Comparison of ENCODE assay signal across 12 mouse cellular contexts in genomic region chr12:112434673-112435294, GRCm38 (mm10). TPM values are rescaled to one million over a fixed set of nuclear protein-coding genes. Genes with fewer than 3 reads are reported as not detected.
A peak's percentile ranks its signal among the peaks of the same experiment; 100 is the strongest.
DNase-seq lines count a peak whose midpoint lies in the region; ATAC-seq lines count a peak whose summit lies in the region.
"Had no signal": no experiment of that assay in that cellular context is flagged by ENCODE, and none has a peak within 500 bp of the region (broad histone marks: within the 10 kb centered on the region; RNA-seq: fewer than 3 reads in every experiment).

No protein-coding gene starts in this region.

- no peak for DNase-seq in neural tube, embryonic 11.5 days (ENCODE audit: low spot score)
- DNase-seq in neural tube, embryonic 10.5 days (ENCODE audit: extremely low spot score, low spot score): no peak
- DNase-seq in testis, postnatal 10 days (ENCODE audit: low spot score): no peak
- DNase-seq in spleen, postnatal 4 days (ENCODE audit: low spot score in 2 of 2): no peak
- DNase-seq in layer of hippocampus, postnatal 25 days (ENCODE audit: extremely low spot score in 1 of 2, low spot score in 1 of 2): no peak
- DNase-seq: heart, postnatal 4 days; kidney, postnatal 36 days had no signal

- 62% methylated on average over 3 of the region's 3 CpGs for WGBS in neural tube, embryonic 11.5 days
- 63% methylated on average over 3 of the region's 3 CpGs for WGBS in forebrain, embryonic 16.5 days
- 32% methylated on average over 3 of the region's 3 CpGs for WGBS in limb, embryonic 12.5 days
- WGBS in stomach, embryonic 16.5 days: 44% methylated on average over 3 of the region's 3 CpGs

- H3K4me3 ChIP-seq in neural tube, embryonic 11.5 days (ENCODE audit: low read depth, low read length): no peak overlapping the region
- no peak overlapping the region for H3K4me3 ChIP-seq in forebrain, embryonic 16.5 days (replicated peaks; ENCODE audit: low read length)
- H3K4me3 ChIP-seq in limb, embryonic 12.5 days (replicated peaks): no peak overlapping the region
- no peak overlapping the region for H3K4me3 ChIP-seq in stomach, embryonic 16.5 days (replicated peaks; ENCODE audit: low read length)
- H3K4me3 ChIP-seq: liver, embryonic 15.5 days; midbrain, embryonic 12.5 days had no signal

- ATAC-seq in neural tube, embryonic 11.5 days (ENCODE audit: insufficient read depth, low FRiP score, low TSS enrichment): no peak
- peak; percentile 13; the same call in 1 of the 2 replicates for ATAC-seq in forebrain, embryonic 16.5 days
- peak; percentile 13; the same call in 1 of the 2 replicates for ATAC-seq in limb, embryonic 12.5 days (ENCODE audit: insufficient number of reproducible peaks, insufficient read depth, low FRiP score, low TSS enrichment, low read depth)
- ATAC-seq in stomach, embryonic 16.5 days (ENCODE audit: insufficient read depth, low FRiP score): no peak

- H3K9me3 ChIP-seq in neural tube, embryonic 11.5 days (ENCODE audit: control insufficient read depth, low read length): no peaks in the 10 kb centered on the region
- no peaks in the 10 kb centered on the region for H3K9me3 ChIP-seq in forebrain, embryonic 16.5 days (ENCODE audit: control insufficient read depth, low read length)
- no peaks in the 10 kb centered on the region for H3K9me3 ChIP-seq in limb, embryonic 12.5 days
- no peaks in the 10 kb centered on the region for H3K9me3 ChIP-seq in stomach, embryonic 16.5 days (replicated peaks; ENCODE audit: control insufficient read depth, low read length)
- H3K9me3 ChIP-seq: liver, embryonic 15.5 days; midbrain, embryonic 12.5 days had no signal

- H3K9ac ChIP-seq in neural tube, embryonic 11.5 days (ENCODE audit: low read length): peak overlapping the region; percentile 22; the same call in 1 of the 2 replicates
- peak overlapping the region; percentile 51 for H3K9ac ChIP-seq in forebrain, embryonic 16.5 days (replicated peaks; ENCODE audit: low read depth, low read length)
- H3K9ac ChIP-seq in limb, embryonic 12.5 days (replicated peaks): 0 out of 2 replicates have a peak overlapping the region, but pooled peaks have one; percentile 12
- H3K9ac ChIP-seq in stomach, embryonic 16.5 days (ENCODE audit: low read length): no peak overlapping the region
- H3K9ac ChIP-seq: liver, embryonic 15.5 days had no signal

- H3K27ac ChIP-seq in neural tube, embryonic 11.5 days (ENCODE audit: low read depth, low read length): no peak overlapping the region
- peak overlapping the region; percentile 97 for H3K27ac ChIP-seq in forebrain, embryonic 16.5 days (ENCODE audit: low read length)
- H3K27ac ChIP-seq in limb, embryonic 12.5 days: peak overlapping the region; percentile 25; the same call in 1 of the 2 replicates
- peak overlapping the region; percentile 77 for H3K27ac ChIP-seq in stomach, embryonic 16.5 days (ENCODE audit: low read length)
- H3K27ac ChIP-seq: liver, embryonic 15.5 days; midbrain, embryonic 12.5 days had no signal

- no peak overlapping the region for H3K4me2 ChIP-seq in neural tube, embryonic 11.5 days (ENCODE audit: low read depth)
- peak overlapping the region; percentile 30 for H3K4me2 ChIP-seq in forebrain, embryonic 16.5 days (ENCODE audit: low read length)
- no peak overlapping the region for H3K4me2 ChIP-seq in limb, embryonic 12.5 days
- peak overlapping the region; percentile 35; the same call in 1 of the 2 replicates for H3K4me2 ChIP-seq in stomach, embryonic 16.5 days (ENCODE audit: low read depth, low read length)
- H3K4me2 ChIP-seq: liver, embryonic 15.5 days; midbrain, embryonic 12.5 days had no signal

- peaks cover 26% of the 10 kb centered on the region for H3K4me1 ChIP-seq in neural tube, embryonic 11.5 days (ENCODE audit: control insufficient read depth, insufficient read depth, low read length)
- peaks cover 42% of the 10 kb centered on the region for H3K4me1 ChIP-seq in forebrain, embryonic 16.5 days (replicated peaks; ENCODE audit: control insufficient read depth, insufficient read depth, low read length)
- H3K4me1 ChIP-seq in limb, embryonic 12.5 days (replicated peaks): peaks cover 46% of the 10 kb centered on the region
- H3K4me1 ChIP-seq in stomach, embryonic 16.5 days (ENCODE audit: control insufficient read depth, insufficient read depth, low read length): peaks cover 5% of the 10 kb centered on the region; the same call in 1 of the 2 replicates
- H3K4me1 ChIP-seq: liver, embryonic 15.5 days had no signal

- no peaks in the 10 kb centered on the region for H3K27me3 ChIP-seq in neural tube, embryonic 11.5 days (ENCODE audit: control insufficient read depth, insufficient read depth, low read length)
- H3K27me3 ChIP-seq in forebrain, embryonic 16.5 days (replicated peaks; ENCODE audit: control insufficient read depth, insufficient read depth, low read length): no peaks in the 10 kb centered on the region
- H3K27me3 ChIP-seq in limb, embryonic 12.5 days: peaks cover 14% of the 10 kb centered on the region
- no peaks in the 10 kb centered on the region for H3K27me3 ChIP-seq in stomach, embryonic 16.5 days (ENCODE audit: control insufficient read depth, insufficient read depth, low read length)
- H3K27me3 ChIP-seq: liver, embryonic 15.5 days had no signal

- no peaks in the 10 kb centered on the region for H3K36me3 ChIP-seq in neural tube, embryonic 11.5 days (ENCODE audit: control insufficient read depth, insufficient read depth, low read length)
- H3K36me3 ChIP-seq in forebrain, embryonic 16.5 days (ENCODE audit: control insufficient read depth, insufficient read depth): no peaks in the 10 kb centered on the region
- no peaks in the 10 kb centered on the region for H3K36me3 ChIP-seq in limb, embryonic 12.5 days
- no peaks in the 10 kb centered on the region for H3K36me3 ChIP-seq in stomach, embryonic 16.5 days (ENCODE audit: control insufficient read depth, insufficient read depth, low read length)
- H3K36me3 ChIP-seq: liver, embryonic 15.5 days; midbrain, embryonic 12.5 days had no signal

RNA-seq across cellular contexts. Expression of gene A530016L24Rik, which starts 54.5 kb away (rescaled TPM):
- polyA plus RNA-seq in neural tube, embryonic 11.5 days (2014; fragmentation: Nextera tagmentation; extraction: Ambion mirVana): 0.12 TPM in 1 of 2 replicates, not detected in the other
- 0.17 and 0.42 TPM in 2 replicates for polyA plus RNA-seq in forebrain, embryonic 16.5 days (2015; fragmentation: Nextera tagmentation; extraction: Ambion mirVana)
- 0.23 TPM in 1 of 2 replicates, not detected in the other for polyA plus RNA-seq in limb, embryonic 12.5 days (2016; fragmentation: Nextera tagmentation; extraction: Ambion mirVana)
- 0.19 and 0.22 TPM in 2 replicates for polyA plus RNA-seq in stomach, embryonic 16.5 days (2015; fragmentation: Nextera tagmentation; extraction: Ambion mirVana)
- total RNA-seq in layer of hippocampus, postnatal 25 days (2021): under 1 TPM; 0.32 to 0.56 TPM
- polyA plus RNA-seq: liver, embryonic 15.5 days; midbrain, embryonic 12.5 days had no signal

Comparison
In these comparisons a context has a peak if more than half of its experiments do, and no peak if none do; other contexts are left out.
1. ATAC-seq: peak in forebrain, embryonic 16.5 days (single experiment) and limb, embryonic 12.5 days (single experiment); none in neural tube, embryonic 11.5 days (single experiment) and stomach, embryonic 16.5 days (single experiment).
2. H3K4me2 ChIP-seq: peak in forebrain, embryonic 16.5 days (single experiment) and stomach, embryonic 16.5 days (single experiment); none in neural tube, embryonic 11.5 days (single experiment) and limb, embryonic 12.5 days (single experiment).